ENCODE assay signal across 26 mouse cellular contexts in the genomic region with DNA sequence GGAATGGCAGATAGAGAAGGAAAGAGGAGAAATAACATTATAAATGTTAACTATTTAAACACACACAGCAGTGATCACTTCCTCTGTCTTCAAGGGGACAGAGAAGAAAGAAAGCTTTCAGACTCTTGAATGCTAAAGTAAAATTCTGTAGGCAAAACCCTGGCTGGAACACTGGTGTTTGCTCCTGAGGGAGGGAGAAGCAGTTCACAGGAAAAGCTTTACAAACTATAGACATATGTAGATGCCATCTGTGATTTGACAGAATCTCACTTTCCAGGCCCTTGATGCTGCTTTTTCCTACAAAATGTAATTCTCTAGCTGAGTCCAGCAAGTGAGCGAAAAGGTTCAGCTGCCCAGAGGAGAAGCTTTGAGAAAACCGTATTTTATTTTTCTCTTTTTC. TPM values are rescaled to one million over a fixed set of nuclear protein-coding genes. Genes with fewer than 3 reads are reported as not detected.
DNase-seq lines count a peak whose midpoint lies in the region; ATAC-seq lines count a peak whose summit lies in the region.
"Had no signal": no experiment of that assay in that cellular context is flagged by ENCODE, and none has a peak within 500 bp of the region (broad histone marks: within the 10 kb centered on the region; RNA-seq: fewer than 3 reads in every experiment).

No protein-coding gene starts in this region.

- H3K27ac ChIP-seq in forebrain, embryonic 14.5 days (ENCODE audit: low read depth, low read length), result no peak overlapping the region
- H3K27ac ChIP-seq in forebrain, embryonic 13.5 days, result no peak overlapping the region
- H3K27ac ChIP-seq: embryonic facial prominence, embryonic 13.5 days; embryonic facial prominence, embryonic 15.5 days; forebrain, embryonic 10.5 days; forebrain, embryonic 12.5 days had no signal

- H3K9ac ChIP-seq in forebrain, embryonic 14.5 days (ENCODE audit: low read length), result no peak overlapping the region
- H3K9ac ChIP-seq in forebrain, embryonic 13.5 days, result no peak overlapping the region
- H3K9ac ChIP-seq: embryonic facial prominence, embryonic 13.5 days; embryonic facial prominence, embryonic 15.5 days; forebrain, embryonic 12.5 days had no signal

- WGBS in forebrain, embryonic 14.5 days, result 79% methylated on average over 2 of the region's 2 CpGs
- WGBS in forebrain, embryonic 13.5 days, result 81% methylated on average over 2 of the region's 2 CpGs

- no peak overlapping the region for H3K4me3 ChIP-seq in forebrain, embryonic 14.5 days (ENCODE audit: low read depth, low read length)
- no peak overlapping the region for H3K4me3 ChIP-seq in forebrain, embryonic 13.5 days
- H3K4me3 ChIP-seq: embryonic facial prominence, embryonic 13.5 days; embryonic facial prominence, embryonic 15.5 days; erythroblast, embryonic 14.5 days; forebrain, embryonic 10.5 days; forebrain, embryonic 12.5 days had no signal

- ATAC-seq in forebrain, embryonic 14.5 days, result no peak
- ATAC-seq in forebrain, embryonic 13.5 days, result no peak
- peak; percentile 91 for ATAC-seq in frontal cortex, adult (ENCODE audit: low TSS enrichment)
- no peak for ATAC-seq in megakaryocyte, adult 5-6 weeks (ENCODE audit: poor library complexity, severe bottlenecking)
- ATAC-seq: CD4-positive, CD25-positive, alpha-beta regulatory T cell, adult 4 months had no signal

- peak; percentile 52 for DNase-seq in forebrain, embryonic 14.5 days (ENCODE audit: low spot score)
- no peak for DNase-seq in frontal cortex, postnatal 36 days (ENCODE audit: low spot score in 2 of 2)
- peak; percentile 55 for DNase-seq in brain, adult 2 months (ENCODE audit: low read depth, low spot score)
- DNase-seq: adrenal gland, adult 2 months; adrenal gland, postnatal 10 days; adrenal gland, postnatal 25 days; B cell, adult 2 months; cerebellum, adult 11 months; cerebellum, adult 18-20 months; cerebellum, adult 8-10 months; cerebellum, adult 9-11 months; cerebellum, postnatal 14 days; cerebellum, postnatal 36 days; embryo, embryonic 11 days had no signal

- no peaks in the 10 kb centered on the region for H3K9me3 ChIP-seq in forebrain, embryonic 14.5 days (replicated peaks; ENCODE audit: control insufficient read depth, low read length)
- H3K9me3 ChIP-seq in forebrain, embryonic 13.5 days (replicated peaks), result no peaks in the 10 kb centered on the region
- H3K9me3 ChIP-seq: embryonic facial prominence, embryonic 13.5 days; embryonic facial prominence, embryonic 15.5 days; forebrain, embryonic 10.5 days; forebrain, embryonic 12.5 days; G1E had no signal

- no peaks in the 10 kb centered on the region for H3K36me3 ChIP-seq in forebrain, embryonic 14.5 days (ENCODE audit: control insufficient read depth, insufficient read depth, low read length)
- no peaks in the 10 kb centered on the region for H3K36me3 ChIP-seq in forebrain, embryonic 13.5 days (ENCODE audit: poor library complexity, severe bottlenecking)
- H3K36me3 ChIP-seq: embryonic facial prominence, embryonic 13.5 days; embryonic facial prominence, embryonic 15.5 days; forebrain, embryonic 10.5 days; forebrain, embryonic 12.5 days; G1E had no signal

- H3K27me3 ChIP-seq in forebrain, embryonic 14.5 days (replicated peaks; ENCODE audit: control insufficient read depth, insufficient read depth, low read length), result no peaks in the 10 kb centered on the region
- H3K27me3 ChIP-seq in forebrain, embryonic 13.5 days, result no peaks in the 10 kb centered on the region
- H3K27me3 ChIP-seq: CH12.LX; embryonic facial prominence, embryonic 13.5 days; embryonic facial prominence, embryonic 15.5 days; forebrain, embryonic 12.5 days had no signal

- no peak overlapping the region for H3K4me2 ChIP-seq in forebrain, embryonic 14.5 days (ENCODE audit: low read length)
- H3K4me2 ChIP-seq in forebrain, embryonic 13.5 days, result no peak overlapping the region
- H3K4me2 ChIP-seq: embryonic facial prominence, embryonic 13.5 days; embryonic facial prominence, embryonic 15.5 days; forebrain, embryonic 12.5 days had no signal

- H3K4me1 ChIP-seq in forebrain, embryonic 14.5 days (ENCODE audit: control insufficient read depth, insufficient read depth, low read length), result no peaks in the 10 kb centered on the region
- H3K4me1 ChIP-seq in forebrain, embryonic 13.5 days, result no peaks in the 10 kb centered on the region
- H3K4me1 ChIP-seq: embryonic facial prominence, embryonic 13.5 days; embryonic facial prominence, embryonic 15.5 days; forebrain, embryonic 10.5 days; forebrain, embryonic 12.5 days had no signal

RNA-seq across cellular contexts. Expression of a gene that starts 25.0 kb away (rescaled TPM):
- 12.7 and 16.1 TPM in 2 replicates for polyA plus RNA-seq in forebrain, embryonic 14.5 days (2014; fragmentation: Nextera tagmentation; extraction: Ambion mirVana)
- polyA plus RNA-seq in forebrain, embryonic 13.5 days (2015; fragmentation: Nextera tagmentation; extraction: Ambion mirVana), result 9.6 and 9.7 TPM in 2 replicates
- total RNA-seq in megakaryocyte, adult 5-6 weeks (2015), result not detected in 2 replicates
- not detected in 2 replicates for total RNA-seq in megakaryocyte, adult 5-6 weeks (2017)
- total RNA-seq: CH12.LX; common myeloid progenitor, adult 5-6 weeks had no signal
- polyA plus RNA-seq: CD4-positive, CD25-positive, alpha-beta regulatory T cell, adult 4 months; G1E had no signal

Comparison
In these comparisons a context has a peak if more than half of its experiments do, and no peak if none do; other contexts are left out.
1. DNase-seq: peak in forebrain, embryonic 14.5 days (single experiment) and brain, adult 2 months (single experiment); none in frontal cortex, postnatal 36 days (0 of 2).